Mouse (Mus musculus) ES-Bruce4 (cell line): ENCODE results near the gene Tmeff1.

Experiments
- CTCF ChIP-seq: IDR thresholded peaks from one replicate; pipeline ENCODE4 v1.8.1; 2011; ENCODE audit warnings: low read depth, low read length
- EP300 ChIP-seq: IDR thresholded peaks from 2 replicates; pipeline ENCODE4 v1.6.1; 2011; ENCODE audit warnings: low read depth, low read length; ENCODE audit not compliant: insufficient read depth
- POLR2A ChIP-seq: IDR thresholded peaks from one replicate; pipeline ENCODE4 v1.8.1; 2011; ENCODE audit warnings: low read length; ENCODE audit not compliant: insufficient read depth

- TF ChIP-seq POLR2A: no peak
- TF ChIP-seq CTCF: no peak
- TF ChIP-seq EP300: no peak
Measured at GRCm38 (mm10) chr4:48677812-48678211, 92.8 kb downstream of the Tmeff1 start.
